ENCODE assay signal across 9 mouse cellular contexts in genomic region chr5:149183122-149183521, GRCm38 (mm10). TPM values are rescaled to one million over a fixed set of nuclear protein-coding genes. Genes with fewer than 3 reads are reported as not detected.
DNase-seq lines count a peak whose midpoint lies in the region; ATAC-seq and TF ChIP-seq lines count a peak whose summit lies in the region.
"Had no signal": no experiment of that assay in that cellular context is flagged by ENCODE, and none has a peak within 500 bp of the region (broad histone marks: within the 10 kb centered on the region; RNA-seq: fewer than 3 reads in every experiment).

No protein-coding gene starts in this region.

- WGBS in kidney, postnatal 0 days: 12% methylated on average over 1 of the region's 1 CpGs
- 59% methylated on average over 1 of the region's 1 CpGs for WGBS in embryonic facial prominence, embryonic 12.5 days
- 21% methylated on average over 1 of the region's 1 CpGs for WGBS in intestine, embryonic 16.5 days

- no peaks in the 10 kb centered on the region for H3K27me3 ChIP-seq in kidney, postnatal 0 days (ENCODE audit: insufficient read depth, low read length)
- H3K27me3 ChIP-seq in embryonic facial prominence, embryonic 12.5 days: no peaks in the 10 kb centered on the region
- H3K27me3 ChIP-seq in intestine, embryonic 16.5 days (replicated peaks; ENCODE audit: control insufficient read depth, insufficient read depth, low read length): no peaks in the 10 kb centered on the region
- H3K27me3 ChIP-seq in myocyte (ENCODE audit: control insufficient read depth, insufficient read depth, insufficient read length): no peaks in the 10 kb centered on the region

- no peak overlapping the region; the same call in 1 of the 2 replicates for H3K9ac ChIP-seq in kidney, postnatal 0 days (ENCODE audit: low read depth, low read length)
- no peak overlapping the region for H3K9ac ChIP-seq in embryonic facial prominence, embryonic 12.5 days
- no peak overlapping the region for H3K9ac ChIP-seq in intestine, embryonic 16.5 days (ENCODE audit: low read depth, low read length)

- H3K4me3 ChIP-seq in kidney, postnatal 0 days (replicated peaks; ENCODE audit: low read depth, low read length): peak overlapping the region; percentile 61
- peak overlapping the region; percentile 62 for H3K4me3 ChIP-seq in embryonic facial prominence, embryonic 12.5 days
- H3K4me3 ChIP-seq in intestine, embryonic 16.5 days (ENCODE audit: low read length): peak overlapping the region; percentile 72
- peak overlapping the region; percentile 99 for H3K4me3 ChIP-seq in myocyte

- H3K4me2 ChIP-seq in kidney, postnatal 0 days (ENCODE audit: low read length): peak overlapping the region; percentile 64
- H3K4me2 ChIP-seq in embryonic facial prominence, embryonic 12.5 days (replicated peaks): peak overlapping the region; percentile 48
- H3K4me2 ChIP-seq in intestine, embryonic 16.5 days (ENCODE audit: low read depth, low read length): peak overlapping the region; percentile 65
- peak overlapping the region; percentile 62 for H3K4me2 ChIP-seq in myocyte (ENCODE audit: low read depth)

- peak; percentile 18 for DNase-seq in kidney, postnatal 0 days (ENCODE audit: low spot score)
- no peak for DNase-seq in kidney, postnatal 36 days
- no peak for DNase-seq in cerebellum, postnatal 4 days (ENCODE audit: low spot score in 2 of 2)
- DNase-seq in gastrocnemius, postnatal 14 days: no peak
- DNase-seq in adrenal gland, postnatal 36 days: no peak
- DNase-seq: left cerebral cortex, postnatal 4 days had no signal

- TF ChIP-seq POLR2A in myocyte (IDR thresholded peaks at IDR 0.05; ENCODE audit: insufficient read length, low read depth): no peak

- H3K27ac ChIP-seq in kidney, postnatal 0 days: peak overlapping the region; percentile 95
- peak overlapping the region; percentile 97; the same call in 1 of the 2 replicates for H3K27ac ChIP-seq in embryonic facial prominence, embryonic 12.5 days
- H3K27ac ChIP-seq in intestine, embryonic 16.5 days (ENCODE audit: low read length): no peak overlapping the region

- H3K79me2 ChIP-seq in myocyte (ENCODE audit: control insufficient read depth, insufficient read depth): peaks cover 35% of the 10 kb centered on the region

- ATAC-seq in kidney, postnatal 0 days (replicated peaks; ENCODE audit: low FRiP score, low read depth): no peak
- ATAC-seq in embryonic facial prominence, embryonic 12.5 days (ENCODE audit: insufficient number of reproducible peaks, insufficient read depth, low FRiP score, low TSS enrichment): no peak
- ATAC-seq in intestine, embryonic 16.5 days: no peak

- intact Hi-C loops in gastrocnemius, postnatal 14 days (cut with DNase I; ENCODE audit: low total_unique reads): loop anchor here (5.0 kb wide), 1 partner anchor 131 kb away; no protein-coding TSS in a partner anchor

- H3ac ChIP-seq in myocyte (ENCODE audit: control insufficient read depth, insufficient read length): peak overlapping the region; percentile 41

- no peaks in the 10 kb centered on the region for H3K9me3 ChIP-seq in kidney, postnatal 0 days (replicated peaks; ENCODE audit: low read length)
- no peaks in the 10 kb centered on the region for H3K9me3 ChIP-seq in embryonic facial prominence, embryonic 12.5 days
- H3K9me3 ChIP-seq in intestine, embryonic 16.5 days (ENCODE audit: control insufficient read depth, low read length): no peaks in the 10 kb centered on the region

- no peak for TF ChIP-seq CTCF in kidney, postnatal 0 days (IDR thresholded peaks at IDR 0.05; ENCODE audit: low read depth)

- no peaks in the 10 kb centered on the region for H3K36me3 ChIP-seq in kidney, postnatal 0 days (ENCODE audit: insufficient read depth, low read length)
- no peaks in the 10 kb centered on the region for H3K36me3 ChIP-seq in embryonic facial prominence, embryonic 12.5 days
- no peaks in the 10 kb centered on the region for H3K36me3 ChIP-seq in intestine, embryonic 16.5 days (ENCODE audit: control insufficient read depth, insufficient read depth, low read length)
- H3K36me3 ChIP-seq in myocyte (ENCODE audit: control insufficient read depth, insufficient read depth): peaks cover 4% of the 10 kb centered on the region

- peaks cover 12% of the 10 kb centered on the region for H3K4me1 ChIP-seq in kidney, postnatal 0 days (replicated peaks; ENCODE audit: insufficient read depth, low read length)
- H3K4me1 ChIP-seq in embryonic facial prominence, embryonic 12.5 days: peaks cover 22% of the 10 kb centered on the region
- peaks cover 9% of the 10 kb centered on the region for H3K4me1 ChIP-seq in intestine, embryonic 16.5 days (ENCODE audit: control insufficient read depth, insufficient read depth, low read length)

TF ChIP-seq in myocyte, 11 proteins besides CTCF, POLR2A, EP300 and RAD21:
- no peak for TF ChIP-seq CEBPB (IDR thresholded peaks at IDR 0.05; ENCODE audit: insufficient read depth, poor library complexity, severe bottlenecking)
- no peak for TF ChIP-seq TCF3 (IDR thresholded peaks at IDR 0.05; ENCODE audit: insufficient read length, low read depth)
- TF ChIP-seq POLR2AphosphoS2 (IDR thresholded peaks at IDR 0.05; ENCODE audit: insufficient read length, low read depth): no peak
- TF ChIP-seq MYOD1 (IDR thresholded peaks at IDR 0.05; ENCODE audit: control insufficient read depth in 1 of 3, insufficient read length in 2 of 3, low read depth in 2 of 3): no peak
- no peak for TF ChIP-seq TCF12 (IDR thresholded peaks at IDR 0.05; ENCODE audit: insufficient read depth, poor library complexity, severe bottlenecking)
- no peak for TF ChIP-seq USF1 (IDR thresholded peaks at IDR 0.05; ENCODE audit: low read depth)
- TF ChIP-seq MAX (IDR thresholded peaks at IDR 0.05; ENCODE audit: low read depth): no peak
- no peak for TF ChIP-seq E2F4 (IDR thresholded peaks at IDR 0.05; ENCODE audit: insufficient read depth)
- TF ChIP-seq SRF (IDR thresholded peaks at IDR 0.05; ENCODE audit: control insufficient read depth, insufficient read length, low read depth): no peak
- no peak for TF ChIP-seq MYOG (IDR thresholded peaks at IDR 0.05; ENCODE audit: control insufficient read depth in 1 of 3, insufficient read depth in 1 of 3, insufficient read length in 2 of 3, low read depth in 2 of 3)
- TF ChIP-seq REST (IDR thresholded peaks at IDR 0.05; ENCODE audit: insufficient read depth, insufficient read length): no peak

RNA-seq across cellular contexts. Expression of gene Uspl1, which starts 1.0 kb away (rescaled TPM):
- polyA plus RNA-seq in kidney, postnatal 0 days (2015; fragmentation: Nextera tagmentation; extraction: Ambion mirVana): 29.2 and 33.6 TPM in 2 replicates
- polyA plus RNA-seq in embryonic facial prominence, embryonic 12.5 days (2016; fragmentation: Nextera tagmentation; extraction: Ambion mirVana): 58.3 and 63.9 TPM in 2 replicates
- polyA plus RNA-seq in intestine, embryonic 16.5 days (2015; fragmentation: Nextera tagmentation; extraction: Ambion mirVana): 31.1 and 31.3 TPM in 2 replicates
- 18.4 TPM for polyA plus RNA-seq in myocyte (2012; fragmentation: generic; extraction: Trizol)
- 10 to 100 TPM; 18.9 to 20.4 TPM for total RNA-seq in gastrocnemius, postnatal 14 days (2021)
- total RNA-seq in adrenal gland, postnatal 36 days (2021): 10 to 100 TPM; 29.9 to 40.6 TPM

RNA-seq across cellular contexts. Expression of gene Hmgb1, which starts 1.2 kb away (rescaled TPM):
- 1,196 and 1,208 TPM in 2 replicates for polyA plus RNA-seq in kidney, postnatal 0 days (2015; fragmentation: Nextera tagmentation; extraction: Ambion mirVana)
- polyA plus RNA-seq in embryonic facial prominence, embryonic 12.5 days (2016; fragmentation: Nextera tagmentation; extraction: Ambion mirVana): 1,535 and 1,770 TPM in 2 replicates
- polyA plus RNA-seq in intestine, embryonic 16.5 days (2015; fragmentation: Nextera tagmentation; extraction: Ambion mirVana): 780 and 921 TPM in 2 replicates
- 88.6 TPM for polyA plus RNA-seq in myocyte (2012; fragmentation: generic; extraction: Trizol)
- total RNA-seq in gastrocnemius, postnatal 14 days (2021): 100 to 1,000 TPM; 125 to 131 TPM
- total RNA-seq in adrenal gland, postnatal 36 days (2021): 100 to 1,000 TPM; 141 to 161 TPM
